Mouse (Mus musculus): ENCODE data around the gene Tmem151b.

Tmem151b gene

DNA sequence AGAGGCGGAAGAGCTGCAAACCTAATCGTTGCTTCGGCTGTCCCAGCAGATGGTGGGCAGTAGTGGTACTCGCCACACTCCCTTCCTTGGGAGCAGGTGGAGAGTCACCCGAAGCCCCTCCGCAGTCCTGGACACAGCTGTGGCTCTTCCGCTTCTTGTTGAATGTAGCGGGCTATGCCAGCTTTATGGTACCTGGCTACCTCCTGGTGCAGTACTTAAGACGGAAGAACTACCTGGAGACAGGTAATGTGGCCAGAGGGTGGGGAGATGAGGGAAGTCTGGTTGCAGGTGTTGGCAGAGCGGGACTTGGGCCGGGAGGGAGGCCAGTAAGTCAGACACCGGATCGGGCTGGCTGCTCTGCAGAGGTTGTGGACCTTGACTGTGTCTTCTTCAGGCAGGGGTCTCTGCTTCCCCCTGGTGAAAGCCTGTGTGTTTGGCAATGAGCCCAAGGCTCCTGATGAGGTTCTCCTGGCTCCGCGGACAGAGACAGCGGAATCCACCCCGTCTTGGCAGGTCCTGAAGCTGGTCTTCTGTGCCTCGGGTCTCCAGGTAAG, 15.1 kb upstream of the Tmem151b start:
- DNase-seq (ENCODE audit: low read depth, low spot score) = no peak

DNA sequence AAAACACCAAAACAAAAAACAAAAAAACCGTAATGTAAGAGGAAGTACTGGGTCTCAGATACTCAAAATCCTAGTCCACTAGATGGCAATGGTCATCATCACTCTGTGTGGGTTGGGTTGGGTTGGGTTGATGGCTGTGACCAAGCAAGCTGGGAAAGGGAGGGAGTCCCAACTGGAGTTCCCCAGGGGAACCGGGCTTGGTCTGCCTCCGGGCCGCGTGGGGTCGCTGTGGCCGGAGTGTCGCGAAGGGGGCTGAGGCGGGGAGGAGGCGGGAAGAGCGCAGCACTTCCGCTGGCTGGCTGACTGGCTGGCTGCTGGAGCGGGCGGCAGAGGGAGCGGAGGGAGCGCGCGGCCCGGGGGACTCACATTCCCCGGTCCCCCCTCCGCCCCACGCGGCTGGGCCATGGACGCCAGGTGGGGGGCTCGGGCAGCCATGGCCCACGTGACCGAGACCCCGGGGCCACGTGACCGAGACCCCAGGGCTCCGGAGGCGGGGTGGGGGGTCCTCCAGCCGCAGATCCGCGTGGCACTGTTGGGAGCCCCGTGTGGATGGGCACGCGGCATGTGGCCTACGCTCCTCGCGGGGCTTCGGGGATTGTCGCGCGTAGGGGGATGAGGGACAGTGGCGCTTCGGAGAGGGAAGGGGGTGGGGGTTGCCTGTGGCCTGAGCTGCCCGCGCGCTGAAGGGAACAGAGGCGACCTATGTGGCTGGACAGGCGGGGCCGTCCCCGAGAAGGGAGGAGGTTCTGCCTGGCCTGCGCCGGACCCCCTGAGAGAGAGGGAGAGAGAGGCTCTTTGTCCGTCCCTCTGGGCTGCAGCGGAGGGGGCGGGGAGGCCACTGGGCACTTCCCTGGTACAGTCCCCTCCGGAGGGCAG, 14.4 kb upstream of the Tmem151b start, which contains the start of gene Slc35b2:
Gene Slc35b2, plus strand, starts transcription at position 220 of the 876 bp plus-strand sequence.
- peak; percentile 94 for DNase-seq (ENCODE audit: low read depth, low spot score)

DNA sequence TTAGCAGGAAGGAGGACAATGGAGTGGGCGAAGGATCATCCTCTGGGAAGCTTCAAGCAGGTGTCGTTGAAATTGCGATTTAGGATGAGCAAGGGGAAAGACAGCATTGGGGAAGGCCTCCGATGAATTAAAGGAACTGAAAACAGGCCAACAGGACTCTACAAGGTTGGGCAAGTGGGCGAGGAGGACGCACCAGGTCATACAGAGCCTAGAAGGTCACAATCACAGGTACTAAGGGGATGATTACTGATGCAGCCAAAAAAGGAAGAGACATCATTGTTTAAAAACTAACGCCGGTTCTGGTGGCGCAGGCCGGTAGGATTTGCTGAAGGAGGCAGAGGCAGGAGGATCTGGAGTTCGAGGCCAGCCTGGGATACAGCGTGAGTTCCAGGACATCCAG, 13.7 kb upstream of the Tmem151b start:
- no peak for DNase-seq (ENCODE audit: low read depth, low spot score)

DNA sequence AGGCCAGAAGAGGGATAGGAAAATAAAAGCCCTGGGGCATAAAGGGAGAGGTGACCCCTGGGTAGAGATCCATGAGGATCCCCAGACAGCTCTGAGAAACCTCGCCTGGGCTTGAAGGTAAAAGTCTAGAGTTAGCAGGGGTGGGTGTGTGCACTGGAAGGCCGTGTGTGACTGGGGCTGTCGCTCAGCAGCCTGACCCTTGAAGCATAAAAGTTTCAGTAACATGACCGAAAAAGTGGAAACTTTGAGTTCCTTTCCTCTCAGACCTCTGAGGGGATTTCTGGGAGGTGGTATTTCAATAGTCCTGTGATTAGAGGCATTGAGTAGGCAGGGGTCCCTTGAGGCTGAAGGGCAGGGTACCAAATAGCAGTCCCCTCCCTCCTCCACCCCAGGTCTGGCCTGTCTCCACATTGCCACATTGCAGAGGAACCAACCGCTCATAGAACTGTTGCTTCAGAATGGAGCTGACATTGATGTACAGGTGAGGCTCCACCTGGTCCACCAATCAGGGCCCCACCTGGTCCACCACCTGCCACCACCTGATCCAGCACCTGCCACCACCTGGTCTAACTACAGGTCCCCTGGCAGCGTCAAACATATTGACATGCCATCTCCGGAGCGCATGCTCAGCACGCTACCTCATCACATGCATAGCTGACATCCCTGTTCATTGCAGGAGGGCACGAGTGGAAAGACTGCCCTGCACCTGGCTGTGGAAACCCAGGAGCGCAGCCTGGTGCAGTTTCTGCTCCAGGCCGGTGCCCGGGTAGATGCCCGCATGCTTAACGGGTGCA, 10.5 kb upstream of the Tmem151b start:
- no peak for DNase-seq (ENCODE audit: low read depth, low spot score)

DNA sequence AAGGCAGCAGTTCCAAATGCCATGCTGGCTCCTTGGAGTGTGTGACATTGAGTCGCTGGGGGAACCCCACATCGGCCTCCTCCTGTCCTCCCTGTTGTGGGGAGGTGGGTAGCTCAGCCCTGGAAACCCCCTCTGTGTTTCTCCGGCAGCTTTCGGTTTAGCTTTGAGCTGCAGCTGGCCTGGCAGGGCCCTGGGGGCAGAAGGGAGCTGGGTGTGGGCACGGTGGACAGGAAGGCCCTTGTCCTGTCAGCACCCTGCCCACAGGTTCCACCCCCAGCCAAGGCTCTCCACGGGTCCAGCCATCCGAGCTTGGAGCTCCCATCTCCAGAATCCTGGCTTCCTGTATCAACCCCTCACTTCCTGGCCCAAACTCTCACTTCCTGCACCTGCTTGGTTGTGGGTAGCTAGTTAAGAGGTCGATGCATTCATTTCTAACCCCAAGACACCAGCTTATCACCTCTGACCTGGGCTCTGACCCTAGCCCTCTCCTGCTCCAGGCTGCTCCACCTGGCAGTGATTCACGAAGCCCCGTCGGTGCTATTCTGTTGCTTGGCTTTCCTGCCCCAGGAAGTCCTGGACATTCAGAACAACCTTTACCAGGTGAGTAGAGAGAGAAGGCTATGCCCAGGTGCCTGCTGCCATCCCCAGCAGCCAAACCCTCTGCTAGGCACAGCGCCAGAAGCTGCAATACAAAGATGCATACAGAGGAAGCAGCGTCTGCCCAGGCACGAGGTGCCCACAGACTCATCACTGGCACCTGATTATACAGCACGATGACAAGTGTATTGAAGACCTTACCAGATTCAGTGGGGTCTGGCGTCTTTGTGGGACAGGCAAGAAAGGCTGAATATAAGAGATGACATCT, 8.8 kb upstream of the Tmem151b start:
- DNase-seq (ENCODE audit: low read depth, low spot score) = no peak

DNA sequence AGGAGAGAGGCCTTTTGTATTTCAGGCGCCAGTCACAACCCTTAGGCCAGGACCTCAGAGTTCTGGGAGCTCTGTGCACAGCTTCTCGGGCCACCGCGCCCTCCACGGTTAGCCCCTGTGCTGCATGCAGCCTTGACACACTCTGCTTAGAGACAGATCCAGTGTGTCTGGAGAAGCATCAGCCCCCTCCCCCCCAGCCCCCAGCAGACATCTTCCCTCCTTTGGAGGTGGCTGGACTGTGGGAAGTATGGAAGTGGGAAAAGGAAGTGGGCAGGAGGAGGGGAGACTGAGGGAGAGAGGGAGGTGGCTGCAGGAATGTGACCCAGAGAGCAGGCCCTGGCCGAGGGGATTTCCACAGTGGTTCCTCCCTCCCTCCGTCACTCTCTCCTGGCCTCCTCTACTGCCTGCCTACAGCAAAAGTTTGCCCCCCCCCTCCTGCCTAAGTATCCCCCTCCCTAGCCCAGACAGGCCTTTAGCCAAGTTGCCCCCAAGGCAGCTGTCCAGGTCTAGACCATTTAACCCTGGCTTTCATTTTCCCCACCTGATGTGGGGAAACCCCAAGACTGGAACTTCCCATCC, 7.9 kb upstream of the Tmem151b start:
- no peak for DNase-seq (ENCODE audit: low read depth, low spot score)

DNA sequence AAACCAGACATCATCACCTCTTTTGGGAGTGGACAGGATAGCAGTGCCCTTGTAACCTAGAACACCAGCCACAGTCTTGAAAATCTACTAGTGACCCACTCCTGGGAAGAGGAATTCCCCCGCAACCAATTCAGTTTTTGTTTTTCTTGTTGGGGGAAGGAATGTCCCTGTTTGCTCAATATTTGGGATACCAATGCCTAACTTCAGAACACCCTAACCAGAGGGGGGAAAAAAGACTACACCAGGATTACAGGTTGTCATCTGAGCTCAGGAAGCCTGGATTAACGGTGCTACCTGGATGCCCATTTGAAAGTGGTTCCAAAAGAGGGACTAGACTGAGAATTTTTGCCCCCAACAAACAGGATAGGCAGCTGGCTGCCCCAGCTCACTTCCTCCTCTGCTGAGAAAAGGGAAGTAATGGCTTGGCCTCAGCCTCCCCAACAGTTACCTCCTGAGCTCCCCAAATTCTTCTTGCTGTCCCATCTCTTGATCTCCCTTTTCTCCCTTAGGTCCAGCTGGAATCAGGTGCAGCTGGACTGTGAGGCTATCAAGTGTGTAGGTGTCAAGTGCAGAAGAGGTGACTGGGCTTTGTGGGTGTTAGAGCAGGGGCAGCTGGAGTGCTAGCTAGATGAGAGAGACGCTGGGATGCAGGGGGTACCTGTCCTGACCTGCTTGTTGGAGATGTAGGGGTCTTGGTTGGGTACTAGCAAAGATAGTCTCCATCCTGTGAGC, 7.2 kb upstream of the Tmem151b start:
- no peak for DNase-seq (ENCODE audit: low read depth, low spot score)

DNA sequence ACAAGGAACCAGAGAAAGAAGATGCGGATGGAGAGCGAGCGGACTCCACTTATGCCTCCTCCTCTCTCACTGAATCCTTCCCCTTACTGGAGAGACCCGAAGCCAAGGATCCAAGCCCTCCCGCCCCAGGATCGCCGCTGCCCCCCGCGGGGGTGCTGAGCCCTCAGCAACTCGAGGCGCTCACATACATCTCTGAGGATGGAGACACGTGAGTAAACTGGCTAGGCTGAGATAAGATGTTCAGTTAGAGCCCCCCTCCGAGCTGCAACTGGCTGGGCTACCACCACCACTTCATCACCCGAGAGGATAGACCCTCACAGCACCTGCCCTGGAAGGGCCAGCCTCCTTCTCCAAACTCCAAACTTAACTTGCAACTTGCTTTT, 6.6 kb upstream of the Tmem151b start:
- no peak for DNase-seq (ENCODE audit: low read depth, low spot score)

DNA sequence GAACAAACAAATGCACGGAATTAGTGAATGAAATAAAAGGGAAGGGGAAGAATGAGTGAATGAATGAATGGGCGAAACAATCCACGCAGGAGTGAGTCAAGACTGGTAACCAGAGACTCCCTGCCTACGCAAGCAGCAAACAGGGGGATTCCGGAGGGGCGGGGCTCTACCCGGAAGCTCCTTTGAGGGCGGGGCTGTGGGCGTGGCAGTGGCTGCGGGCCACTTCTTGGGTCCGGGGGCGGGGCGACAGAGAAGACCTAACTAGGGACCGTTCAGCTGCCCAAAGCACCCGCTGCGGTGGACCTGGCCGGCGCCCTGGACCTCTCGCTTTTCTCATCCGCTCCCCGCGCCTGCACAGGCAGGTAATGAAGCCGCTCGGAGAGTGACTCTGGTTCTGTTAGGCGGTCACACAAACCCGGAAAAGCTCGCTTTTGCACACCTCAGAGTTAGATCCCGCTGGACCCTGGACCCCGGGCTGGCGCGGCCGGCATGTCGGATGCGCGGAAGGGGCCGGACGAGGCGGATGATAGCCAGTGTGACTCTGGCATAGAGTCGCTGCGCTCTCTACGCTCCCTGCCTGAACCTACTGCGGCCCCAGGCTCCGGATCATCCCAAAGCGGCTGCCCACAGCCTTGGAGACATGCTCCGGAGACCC, 6.1 kb upstream of the Tmem151b start, which contains the start of gene Nfkbie:
Gene Nfkbie, plus strand, starts transcription at position 252 of the 655 bp plus-strand sequence.
- peak; percentile 91 for DNase-seq (ENCODE audit: low read depth, low spot score)

DNA sequence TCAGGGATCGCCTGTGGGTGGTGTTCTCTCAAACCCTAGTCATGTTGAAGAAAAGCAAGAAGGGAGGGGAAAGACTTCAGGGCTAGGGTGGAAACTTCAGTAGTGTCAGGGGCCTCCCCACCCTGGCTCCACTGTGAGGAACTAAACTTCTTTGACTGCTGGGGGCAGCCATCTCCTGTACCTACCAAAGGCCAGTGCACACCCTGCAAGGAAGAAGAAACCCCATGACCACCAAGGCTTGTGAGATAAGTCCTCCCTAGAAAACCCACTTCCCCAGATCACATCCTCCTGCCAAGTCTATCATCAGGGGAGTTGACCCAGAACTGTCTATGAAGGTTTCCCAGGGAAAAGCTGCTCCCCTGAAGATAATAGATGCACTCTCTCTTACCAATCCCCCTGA, 4.9 kb upstream of the Tmem151b start:
- no peak for DNase-seq (ENCODE audit: low read depth, low spot score)

DNA sequence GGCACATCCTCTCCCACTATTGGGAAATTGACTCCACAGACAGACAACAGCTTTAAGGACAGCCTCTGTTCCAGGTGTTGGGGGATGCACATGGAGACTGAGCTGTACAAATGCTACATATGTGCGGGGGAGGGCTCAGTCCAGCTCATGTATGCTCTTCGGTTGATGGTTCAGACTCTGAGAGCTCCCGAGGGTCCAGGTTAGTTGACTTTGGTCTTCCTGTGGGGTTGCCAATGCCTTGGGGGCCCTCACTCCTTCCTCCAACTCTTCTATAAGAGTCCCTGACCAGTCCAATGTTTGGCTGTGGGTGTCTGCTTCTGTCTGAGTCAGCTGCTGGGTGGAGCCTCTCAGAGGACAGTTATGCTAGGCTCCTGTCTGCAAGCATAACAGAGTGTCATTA, 3.6 kb upstream of the Tmem151b start:
- no peak for DNase-seq (ENCODE audit: low read depth, low spot score)

DNA sequence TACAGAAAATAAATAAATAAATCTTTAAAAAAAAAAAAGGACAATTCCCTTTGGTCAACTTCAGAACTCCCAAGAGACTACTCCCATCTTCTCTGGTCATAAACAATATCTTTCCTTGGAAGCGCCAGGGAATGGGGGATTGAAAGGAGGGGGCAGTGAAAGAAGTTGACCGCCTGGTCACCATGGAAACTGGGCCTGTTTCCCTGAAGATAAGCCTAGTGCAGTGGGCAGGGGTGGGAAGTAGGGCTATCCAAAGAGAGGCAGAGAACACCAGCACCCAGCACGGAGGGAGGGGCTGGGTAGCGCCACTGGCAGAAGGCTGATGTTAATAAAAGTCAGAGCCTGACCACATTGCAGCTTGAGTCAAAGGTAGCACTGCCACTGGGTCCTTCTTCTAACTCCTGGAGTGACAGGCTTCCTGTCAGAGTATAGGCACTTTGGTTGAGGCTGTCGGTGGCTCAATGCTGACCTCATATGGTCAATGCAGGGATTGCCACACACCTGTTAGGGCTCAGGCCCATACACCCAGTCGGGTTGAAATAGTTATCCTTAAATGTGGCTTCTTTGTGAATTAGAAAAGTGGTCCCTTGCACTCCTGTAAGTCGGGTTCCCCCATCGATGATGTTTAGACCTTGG, 2.5 kb upstream of the Tmem151b start:
- peak; percentile 77 for DNase-seq (ENCODE audit: low read depth, low spot score)

DNA sequence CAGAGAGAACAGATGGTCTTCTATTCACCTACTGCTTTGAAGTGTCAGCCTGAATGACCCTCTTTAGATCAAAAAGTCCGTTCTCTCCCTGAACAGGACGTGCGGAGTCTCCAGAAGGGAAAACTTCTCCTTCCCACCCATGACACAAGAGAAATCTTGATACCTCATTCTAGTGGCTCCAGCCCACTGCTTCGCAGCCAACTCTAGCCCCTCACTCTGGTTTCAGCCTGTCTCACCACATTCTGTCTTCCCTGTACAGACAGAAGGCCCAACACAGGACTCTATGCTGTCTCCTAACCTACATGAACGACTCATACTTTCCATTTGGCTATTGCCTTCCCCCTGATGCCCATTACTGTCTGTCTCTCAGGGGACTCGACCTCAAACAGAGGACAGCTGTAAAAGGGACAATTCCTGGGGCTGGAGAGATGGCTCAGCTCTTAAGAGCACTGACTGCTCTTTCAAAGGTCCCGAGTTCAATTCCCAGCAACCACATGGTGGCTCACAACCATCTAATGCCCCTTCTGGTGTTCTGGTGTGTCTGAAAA, 1.8 kb upstream of the Tmem151b start:
- no peak for DNase-seq (ENCODE audit: low read depth, low spot score)

DNA sequence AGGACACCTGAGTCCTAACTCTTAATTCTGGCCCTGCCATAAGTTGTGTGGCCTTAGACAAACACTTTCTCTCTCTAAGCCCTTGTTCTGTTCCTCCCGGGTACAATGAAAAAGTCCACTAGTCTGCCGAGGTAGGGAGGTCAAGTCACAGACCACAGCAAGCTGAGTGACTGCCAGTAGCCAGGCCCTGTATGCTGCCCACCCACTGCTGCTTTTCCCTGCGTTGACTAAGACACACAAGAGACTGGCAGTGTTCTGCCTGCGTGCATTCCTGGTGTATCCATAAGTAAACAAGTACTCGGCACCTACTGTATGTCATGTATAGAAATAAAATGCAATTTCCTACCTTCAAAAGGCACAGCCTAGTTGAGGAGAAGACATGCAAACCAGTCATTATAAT, 776 bp upstream of the Tmem151b start:
- no peak for DNase-seq (ENCODE audit: low read depth, low spot score)

DNA sequence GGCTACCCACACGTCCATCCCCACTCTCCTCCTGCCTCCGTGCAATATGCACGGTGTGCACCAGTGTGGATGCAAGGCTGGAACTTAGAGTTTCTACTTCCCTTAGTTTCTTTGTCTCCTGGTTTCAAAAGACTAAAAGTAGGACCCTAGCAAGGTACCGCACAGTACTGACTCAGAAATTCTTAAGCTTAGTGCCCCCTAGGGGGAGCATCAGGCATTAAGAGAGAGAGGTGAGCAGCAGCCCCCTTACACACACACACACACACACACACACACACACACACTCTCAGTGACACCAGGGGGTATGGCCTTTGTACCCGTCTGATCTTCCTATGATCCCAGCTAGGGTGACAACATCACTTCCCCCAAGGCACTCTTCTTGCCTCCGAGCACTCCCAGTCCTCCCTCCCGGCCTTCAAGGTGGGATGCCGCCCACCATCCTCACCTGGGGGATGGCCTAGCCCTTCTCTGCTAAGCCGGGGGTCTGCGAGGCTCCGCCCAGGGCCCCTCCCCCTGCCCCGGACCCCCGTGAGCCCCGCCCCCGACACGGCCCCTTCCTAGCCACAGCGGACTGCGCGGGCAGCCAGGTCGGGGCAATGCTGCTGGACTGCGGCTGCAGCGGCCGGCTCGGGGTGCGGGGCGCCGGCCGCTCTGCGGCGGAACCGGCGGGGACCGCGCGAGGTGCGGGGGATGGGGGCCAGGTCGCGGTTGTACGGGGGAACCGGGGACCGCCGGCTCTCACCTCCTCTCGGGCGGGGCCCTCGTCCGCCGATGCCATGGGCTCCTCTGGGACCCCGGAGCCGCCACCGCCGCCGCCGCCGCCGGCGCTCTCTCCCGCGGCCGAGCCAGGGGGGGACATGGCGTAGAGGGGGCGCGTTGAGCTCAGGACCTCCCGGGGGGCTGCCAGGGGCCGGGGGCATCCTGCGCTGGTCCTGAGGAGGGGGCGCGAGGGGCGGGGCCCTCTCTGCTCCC, 650 bp downstream of the Tmem151b start:
- peak; percentile 68 for DNase-seq (ENCODE audit: low read depth, low spot score)

DNA sequence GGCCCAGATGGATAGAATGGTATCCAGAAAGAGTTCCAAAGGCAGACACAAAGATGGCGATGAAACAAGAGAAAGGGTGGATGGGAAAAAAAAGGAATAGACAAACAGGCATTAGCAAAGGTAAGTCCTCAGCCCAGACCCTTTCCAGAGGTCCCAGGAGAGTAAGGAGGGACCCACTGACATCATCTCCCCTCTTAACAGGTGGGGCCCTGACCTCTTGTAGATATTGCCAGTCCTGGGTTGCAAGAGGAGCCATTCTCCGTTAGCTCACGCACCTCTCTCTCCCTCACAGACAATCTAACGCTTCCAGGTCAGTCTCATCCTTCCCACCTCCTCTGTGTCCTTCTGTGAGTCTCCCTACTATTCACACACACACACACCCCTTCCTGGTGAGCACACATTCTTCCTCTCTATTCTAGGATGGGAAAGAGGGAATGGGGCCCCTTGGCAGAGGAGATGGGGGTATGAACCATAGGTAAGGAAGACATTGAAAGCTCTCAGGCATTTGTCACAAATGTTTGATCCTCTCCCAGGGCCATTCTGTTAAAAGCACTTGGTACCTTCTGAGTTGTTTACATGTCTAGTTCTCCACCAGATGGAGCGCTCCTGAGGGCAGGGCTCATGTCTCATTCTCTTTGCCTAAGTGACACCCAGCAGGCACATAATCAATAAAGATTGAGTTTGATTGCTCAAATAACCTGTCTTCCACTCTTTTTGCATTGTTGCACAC, 1.9 kb downstream of the Tmem151b start:
- no peak for DNase-seq (ENCODE audit: low read depth, low spot score)

DNA sequence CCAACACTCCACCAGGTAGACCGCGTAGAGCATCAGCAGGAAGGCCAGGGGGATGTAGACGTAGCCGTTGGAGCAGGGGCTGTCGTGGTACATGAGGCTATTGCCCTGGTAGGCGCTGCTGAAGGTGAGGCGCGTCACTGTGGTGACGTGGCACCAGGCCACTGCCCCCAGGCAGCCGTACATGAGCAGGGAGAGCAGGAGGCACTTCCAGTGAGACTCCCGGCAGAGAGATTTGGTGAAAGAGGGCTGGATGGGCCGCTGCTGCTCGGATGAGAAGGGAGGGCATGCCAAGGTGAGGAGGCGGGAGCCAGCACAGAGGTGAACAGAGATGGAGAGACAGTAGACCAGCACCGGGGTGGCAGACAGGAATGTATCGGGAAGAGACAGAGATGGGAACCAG, 2.5 kb downstream of the Tmem151b start:
- no peak for DNase-seq (ENCODE audit: low read depth, low spot score)

Measured in mesoderm, embryonic 11.5 days (tissue).